Comparison of ENCODE assay signal across 8 mouse cellular contexts in genomic region chr17:12205694-12206075, GRCm38 (mm10).
DNase-seq lines count a peak whose midpoint lies in the region; ATAC-seq and TF ChIP-seq lines count a peak whose summit lies in the region.

No protein-coding gene starts in this region.

- no peaks in the 10 kb centered on the region for H3K9me3 ChIP-seq in lung, embryonic 14.5 days (ENCODE audit: low read depth, low read length)
- H3K9me3 ChIP-seq in limb, embryonic 10.5 days (replicated peaks) = no peaks in the 10 kb centered on the region

- H3K27me3 ChIP-seq in lung, embryonic 14.5 days (ENCODE audit: insufficient read depth, low read length) = no peaks in the 10 kb centered on the region
- H3K27me3 ChIP-seq in limb, embryonic 10.5 days (ENCODE audit: low read depth, poor library complexity, severe bottlenecking) = no peaks in the 10 kb centered on the region
- no peaks in the 10 kb centered on the region for H3K27me3 ChIP-seq in thymus, adult 2 months (ENCODE audit: control insufficient read depth, insufficient read depth, low read length)

- TF ChIP-seq CTCF in lung, embryonic 14.5 days (IDR thresholded peaks at IDR 0.05; ENCODE audit: low read depth) = no peak
- no peak for TF ChIP-seq CTCF in brain, embryonic 14.5 days (IDR thresholded peaks at IDR 0.05; ENCODE audit: borderline replicate concordance, extremely low read depth, insufficient read depth, insufficient read length)
- TF ChIP-seq CTCF in thymus, adult 2 months (IDR thresholded peaks at IDR 0.05; ENCODE audit: borderline replicate concordance, control insufficient read depth, extremely low read depth, insufficient read depth, low read length, poor library complexity) = no peak

- H3K4me2 ChIP-seq in lung, embryonic 14.5 days = 0 out of 2 replicates have a peak overlapping the region, but pooled peaks have one; percentile 20

- no peak overlapping the region for H3K9ac ChIP-seq in lung, embryonic 14.5 days

- ATAC-seq in lung, embryonic 14.5 days (ENCODE audit: insufficient read depth) = peak; percentile 43

- peaks cover 30% of the 10 kb centered on the region for H3K4me1 ChIP-seq in lung, embryonic 14.5 days (ENCODE audit: insufficient read depth)
- peaks cover 61% of the 10 kb centered on the region for H3K4me1 ChIP-seq in limb, embryonic 10.5 days
- H3K4me1 ChIP-seq in thymus, adult 2 months (replicated peaks; ENCODE audit: control insufficient read depth, insufficient read depth, low read length) = peaks cover 28% of the 10 kb centered on the region

- no peak overlapping the region for H3K4me3 ChIP-seq in lung, embryonic 14.5 days (ENCODE audit: low read depth, low read length)
- no peak overlapping the region for H3K4me3 ChIP-seq in limb, embryonic 10.5 days
- H3K4me3 ChIP-seq in thymus, adult 2 months (ENCODE audit: control insufficient read depth, insufficient read depth, low read length) = no peak overlapping the region

- no peak for TF ChIP-seq POLR2A in brain, embryonic 14.5 days (IDR thresholded peaks at IDR 0.05; ENCODE audit: borderline replicate concordance, extremely low read depth, insufficient read depth, insufficient read length, poor library complexity, severe bottlenecking)
- TF ChIP-seq POLR2A in thymus, adult 2 months (IDR thresholded peaks at IDR 0.05; ENCODE audit: control insufficient read depth, extremely low read depth, insufficient read depth, low read length, poor library complexity) = no peak

- DNase-seq in lung, embryonic 14.5 days = peak; percentile 71
- DNase-seq in lung, postnatal 10 days = no peak
- DNase-seq in brain, embryonic 14.5 days (ENCODE audit: low read depth) = peak; percentile 44
- no peak for DNase-seq in limb, embryonic 10.5 days (ENCODE audit: low spot score)
- peak; percentile 60 for DNase-seq in thymus, adult 2 months
- no peak for DNase-seq in right cerebral cortex, adult 2 months (ENCODE audit: low spot score in 2 of 2)
- no peak for DNase-seq in kidney, postnatal 25 days
- no peak for DNase-seq in kidney, adult 9 months

- H3K36me3 ChIP-seq in lung, embryonic 14.5 days (ENCODE audit: insufficient read depth) = no peaks in the 10 kb centered on the region
- H3K36me3 ChIP-seq in limb, embryonic 10.5 days = peaks cover 16% of the 10 kb centered on the region
- H3K36me3 ChIP-seq in thymus, adult 2 months (ENCODE audit: control insufficient read depth, insufficient read depth, low read length) = no peaks in the 10 kb centered on the region

- WGBS in lung, embryonic 14.5 days = 14% methylated on average over 4 of the region's 4 CpGs
- 38% methylated on average over 4 of the region's 4 CpGs for WGBS in limb, embryonic 10.5 days
- 6% methylated on average over 4 of the region's 4 CpGs for WGBS in thymus, adult 2 months

- peak overlapping the region; percentile 79 for H3K27ac ChIP-seq in lung, embryonic 14.5 days (ENCODE audit: low read depth)
- peak overlapping the region; percentile 68 for H3K27ac ChIP-seq in limb, embryonic 10.5 days
- peak overlapping the region; percentile 11; the same call in 1 of the 2 replicates for H3K27ac ChIP-seq in thymus, adult 2 months (ENCODE audit: control insufficient read depth, insufficient read depth, low read length)

Comparison
In these comparisons a context has a peak if more than half of its experiments do, and no peak if none do; other contexts are left out.
1. DNase-seq: peak in lung, embryonic 14.5 days (single experiment), brain, embryonic 14.5 days (single experiment) and thymus, adult 2 months (single experiment); none in lung, postnatal 10 days (single experiment), limb, embryonic 10.5 days (single experiment), right cerebral cortex, adult 2 months (0 of 2), kidney, postnatal 25 days (0 of 2) and kidney, adult 9 months (single experiment).
2. H3K27ac ChIP-seq: peak in every context shown above with its lines; median percentile 79 in lung, embryonic 14.5 days; 68 in limb, embryonic 10.5 days; 11 in thymus, adult 2 months.